Mouse (Mus musculus) embryonic facial prominence, embryonic 14.5 days (tissue): ENCODE measurements at regions not wholly inside any gene's neighbourhood (a gene's known extent, or its start where the extent isn't known, plus 50 kb on each side); places are given as distances from the start of the nearest gene placed in this dataset.

Source experiments
- ATAC-seq: fragments of 200-750 bp; cut with Nextera tagmentation; 2 replicates; pipeline ENCODE4 v1.8.0; 2017; ENCODE audit warnings: low read depth, moderate number of reproducible peaks, moderate TSS enrichment
- DNase-seq: peaks from one replicate; pipeline ENCODE4 v3.0.0-alpha.2; 2015; ENCODE audit warnings: low spot score
- H3K27ac ChIP-seq: fragments of 300-500 bp; sonication (generic); replicated peaks from 2 replicates; pipeline ENCODE4 v1.5.1; 2014; ENCODE audit warnings: low read depth, mild to moderate bottlenecking, low read length, moderate library complexity
- H3K27me3 ChIP-seq: fragments of 300-500 bp; sonication (generic); replicated peaks from 2 replicates; pipeline ENCODE4 v1.6.1; 2014; ENCODE audit warnings: low read length; ENCODE audit not compliant: control insufficient read depth, insufficient read depth
- H3K36me3 ChIP-seq: fragments of 300-500 bp; sonication (generic); 2 replicates; pipeline ENCODE4 v1.6.1; 2014; ENCODE audit warnings: low read length, mixed read lengths; ENCODE audit not compliant: control insufficient read depth, insufficient read depth
- H3K4me1 ChIP-seq: fragments of 300-500 bp; sonication (generic); 2 replicates; pipeline ENCODE4 v1.6.1; 2014; ENCODE audit warnings: antibody characterized with exemption, low read length; ENCODE audit not compliant: control insufficient read depth, insufficient read depth
- H3K4me2 ChIP-seq: fragments of 300-500 bp; sonication (generic); 2 replicates; pipeline ENCODE4 v1.6.1; 2014; ENCODE audit warnings: low read depth, mild to moderate bottlenecking, low read length, moderate library complexity, mixed read lengths
- H3K4me3 ChIP-seq: fragments of 300-500 bp; sonication (generic); 2 replicates; pipeline ENCODE4 v1.5.1; 2014; ENCODE audit warnings: low read depth, mild to moderate bottlenecking, low read length
- H3K9ac ChIP-seq: fragments of 300-500 bp; sonication (generic); 2 replicates; pipeline ENCODE4 v1.6.1; 2014; ENCODE audit warnings: low read depth, mild to moderate bottlenecking, low read length, moderate library complexity, mixed read lengths
- H3K9me3 ChIP-seq: fragments of 300-500 bp; sonication (generic); 2 replicates; pipeline ENCODE4 v1.6.1; 2016; ENCODE audit warnings: low read length; ENCODE audit not compliant: control insufficient read depth
- WGBS: fragments of 180-500 bp; shearing (Covaris S2); extraction: QIAGEN DNeasy Blood & Tissue Kit; methylation state at CpG from one replicate; pipeline ENCODE4 v1.1.7; 2014; 5-methylcytosine and 5-hydroxymethylcytosine counted together

DNA sequence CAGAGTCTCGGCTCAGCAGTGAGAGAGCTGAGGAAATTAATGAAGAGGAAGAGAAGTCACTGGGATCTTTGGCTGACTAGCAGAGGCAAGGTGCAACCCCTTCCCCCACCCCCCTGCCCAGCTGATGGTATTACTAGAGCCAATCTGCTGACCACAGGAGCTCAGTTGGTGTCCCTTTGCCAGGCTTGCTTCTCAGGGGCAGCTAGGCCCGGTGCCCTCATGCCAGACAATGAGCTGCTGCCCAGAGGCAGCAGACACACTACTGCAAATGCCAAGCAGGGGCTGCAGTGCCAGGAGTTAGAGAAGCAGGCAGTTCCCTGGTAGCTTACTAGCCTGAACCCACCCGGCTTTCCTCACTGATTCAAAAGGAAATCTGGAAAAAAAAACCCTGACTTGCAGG lies 59.1 kb upstream of the St8sia2 start:
- no peak for DNase-seq
- WGBS = 51% methylated on average over 3 of the region's 3 CpGs
- Histone ChIP-seq H3K36me3 (no peaks in the 10 kb centered on the region), H3K9ac (no peak overlapping the region), H3K4me3 (no peak overlapping the region), H3K9me3 (no peaks in the 10 kb centered on the region), H3K4me1 (peaks cover 6% of the 10 kb centered on the region), H3K4me2 (no peak overlapping the region), H3K27me3 (no peaks in the 10 kb centered on the region), H3K27ac (no peak overlapping the region)
- ATAC-seq = no peak

DNA sequence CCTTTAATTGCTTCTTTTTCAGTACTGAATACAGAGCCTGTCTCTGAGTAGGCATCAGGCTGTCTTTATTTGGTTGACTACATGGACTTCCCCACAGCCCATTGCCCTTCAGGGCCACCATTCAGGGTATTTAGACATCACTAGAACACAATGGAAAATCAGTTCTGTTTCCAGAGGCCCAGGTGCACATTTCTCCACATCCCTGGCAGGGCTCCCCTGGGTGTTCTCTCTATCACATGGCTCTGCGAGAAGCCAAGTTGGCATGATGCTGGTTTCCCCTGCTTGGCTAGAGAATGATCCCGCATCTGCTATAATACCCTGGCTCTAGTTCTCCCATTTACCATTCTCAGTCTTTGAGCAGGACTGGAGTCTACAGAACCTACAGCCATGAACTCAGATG lies 57.3 kb upstream of the St8sia2 start:
- Histone ChIP-seq H3K4me3 (no peak overlapping the region), H3K9me3 (no peaks in the 10 kb centered on the region), H3K9ac (no peak overlapping the region), H3K4me1 (peaks cover 9% of the 10 kb centered on the region), H3K4me2 (no peak overlapping the region), H3K27ac (no peak overlapping the region), H3K27me3 (no peaks in the 10 kb centered on the region), H3K36me3 (no peaks in the 10 kb centered on the region)
- 80% methylated on average over 2 of the region's 2 CpGs for WGBS
- ATAC-seq (no peak), DNase-seq (no peak)

DNA sequence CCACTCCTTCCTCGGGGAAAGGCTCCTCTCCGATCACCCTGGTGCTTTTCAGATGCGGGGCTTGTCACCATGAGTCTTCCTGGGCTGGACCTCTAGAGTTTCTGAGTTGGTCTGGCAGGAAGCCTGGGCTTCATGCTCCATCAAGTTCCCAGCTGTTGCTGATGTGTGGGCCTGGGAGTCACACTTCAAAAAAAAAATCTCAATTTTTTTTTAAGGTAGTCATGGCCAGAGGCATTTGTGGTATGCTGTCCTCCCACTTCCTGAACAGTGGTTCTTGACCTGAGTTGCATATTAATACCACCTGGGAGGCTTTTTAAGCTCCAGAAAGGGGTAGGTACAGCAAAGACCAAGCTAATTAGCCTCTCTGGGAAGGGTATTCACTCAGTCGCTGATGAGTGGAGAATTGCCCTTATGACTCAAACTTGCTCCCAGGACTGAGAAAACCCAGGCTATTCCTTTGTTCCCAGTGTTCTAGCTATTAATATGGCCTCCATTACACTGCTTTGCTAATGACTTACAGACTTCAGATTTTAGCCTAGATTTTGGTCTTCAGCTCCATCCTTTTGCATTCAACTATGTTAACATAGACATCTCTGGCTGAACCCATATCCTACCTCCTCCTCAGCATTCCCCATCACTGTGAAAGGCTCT lies 52.1 kb upstream of the St8sia2 start:
- ATAC-seq = no peak

More for the DNA sequence above, 52.1 kb upstream of the St8sia2 start:
- Histone ChIP-seq H3K4me3 (no peak overlapping the region), H3K36me3 (no peaks in the 10 kb centered on the region), H3K27me3 (no peaks in the 10 kb centered on the region), H3K4me1 (peaks cover 11% of the 10 kb centered on the region), H3K9me3 (no peaks in the 10 kb centered on the region), H3K4me2 (no peak overlapping the region), H3K9ac (no peak overlapping the region), H3K27ac (0 out of 2 replicates have a peak overlapping the region, but pooled peaks have one; percentile 36)
- 32% methylated on average over 4 of the region's 4 CpGs for WGBS
- peak; percentile 79 for DNase-seq
